11 mouse cellular contexts compared by ENCODE assay signal in genomic region chr12:105266096-105266495, GRCm38 (mm10). TPM values are rescaled to one million over a fixed set of nuclear protein-coding genes. Genes with fewer than 3 reads are reported as not detected.
DNase-seq lines count a peak whose midpoint lies in the region; ATAC-seq and TF ChIP-seq lines count a peak whose summit lies in the region.
"Had no signal": no experiment of that assay in that cellular context is flagged by ENCODE, and none has a peak within 500 bp of the region (broad histone marks: within the 10 kb centered on the region; RNA-seq: fewer than 3 reads in every experiment).

No protein-coding gene starts in this region.

- H3K27me3 ChIP-seq in kidney, embryonic 15.5 days: 0 out of 2 replicates have a peak, but pooled peaks cover 4% of the 10 kb centered on the region
- no peaks in the 10 kb centered on the region for H3K27me3 ChIP-seq in MEL (ENCODE audit: control insufficient read depth in 1 of 2, insufficient read depth in 2 of 2, low read length in 2 of 2)
- H3K27me3 ChIP-seq in limb, embryonic 14.5 days (ENCODE audit: control insufficient read depth, insufficient read depth, low read length): no peaks in the 10 kb centered on the region
- H3K27me3 ChIP-seq in forebrain, embryonic 12.5 days: no peaks in the 10 kb centered on the region
- H3K27me3 ChIP-seq: midbrain, embryonic 12.5 days had no signal

- H3K9ac ChIP-seq in kidney, embryonic 15.5 days: no peak overlapping the region
- no peak overlapping the region for H3K9ac ChIP-seq in MEL (ENCODE audit: control insufficient read depth, low read depth, low read length, poor library complexity, severe bottlenecking)
- H3K9ac ChIP-seq in limb, embryonic 14.5 days (ENCODE audit: low read depth, low read length, severe bottlenecking): no peak overlapping the region
- no peak overlapping the region for H3K9ac ChIP-seq in forebrain, embryonic 12.5 days
- H3K9ac ChIP-seq: midbrain, embryonic 12.5 days had no signal

- H3K36me3 ChIP-seq in kidney, embryonic 15.5 days: no peaks in the 10 kb centered on the region
- no peaks in the 10 kb centered on the region for H3K36me3 ChIP-seq in MEL (ENCODE audit: control insufficient read depth in 1 of 2, insufficient read depth in 2 of 2, low read length in 2 of 2)
- no peaks in the 10 kb centered on the region for H3K36me3 ChIP-seq in limb, embryonic 14.5 days (ENCODE audit: control insufficient read depth, insufficient read depth, low read length)
- H3K36me3 ChIP-seq in forebrain, embryonic 12.5 days (replicated peaks): no peaks in the 10 kb centered on the region
- H3K36me3 ChIP-seq: midbrain, embryonic 12.5 days had no signal

- DNase-seq in kidney, adult 9 months: peak; percentile 7
- DNase-seq in MEL (ENCODE audit: low read depth, low spot score): peak; percentile 38
- peak; percentile 35 to 55 for DNase-seq in adrenal gland, postnatal 36 days
- peak; percentile 86 for DNase-seq in limb, embryonic 14.5 days (ENCODE audit: low spot score)
- DNase-seq in thymus, postnatal 10 days (ENCODE audit: low spot score in 2 of 2): no peak

- 10% methylated on average over 3 of the region's 3 CpGs for WGBS in kidney, embryonic 15.5 days
- 10% methylated on average over 3 of the region's 3 CpGs for WGBS in limb, embryonic 14.5 days
- 14% methylated on average over 3 of the region's 3 CpGs for WGBS in forebrain, embryonic 12.5 days

- no peak overlapping the region for H3K4me2 ChIP-seq in kidney, embryonic 15.5 days
- no peak overlapping the region for H3K4me2 ChIP-seq in limb, embryonic 14.5 days (replicated peaks; ENCODE audit: low read depth, low read length, severe bottlenecking)
- H3K4me2 ChIP-seq in forebrain, embryonic 12.5 days: no peak overlapping the region
- H3K4me2 ChIP-seq: midbrain, embryonic 12.5 days had no signal

- no peak for ATAC-seq in kidney, embryonic 15.5 days (replicated peaks; ENCODE audit: low FRiP score)
- ATAC-seq in limb, embryonic 14.5 days (ENCODE audit: low FRiP score, low read depth): no peak
- ATAC-seq in forebrain, embryonic 12.5 days (ENCODE audit: low FRiP score): no peak
- ATAC-seq: forebrain, embryonic 16.5 days had no signal

- TF ChIP-seq CTCF in MEL (IDR thresholded peaks at IDR 0.05 in 2 of 3, conservative IDR thresholded peaks at IDR 0.05 in 1 of 3; ENCODE audit: control insufficient read depth in 1 of 3, insufficient read depth in 1 of 3, low read depth in 2 of 3, low read length in 3 of 3, poor library complexity in 1 of 3, severe bottlenecking in 1 of 3): no peak

- no peak overlapping the region for H3K27ac ChIP-seq in kidney, embryonic 15.5 days
- H3K27ac ChIP-seq in MEL (ENCODE audit: control insufficient read depth, low read depth, low read length): no peak overlapping the region
- H3K27ac ChIP-seq in limb, embryonic 14.5 days (replicated peaks; ENCODE audit: low read depth, low read length): no peak overlapping the region
- H3K27ac ChIP-seq in forebrain, embryonic 12.5 days: no peak overlapping the region
- H3K27ac ChIP-seq: midbrain, embryonic 12.5 days had no signal

- no peak for TF ChIP-seq EP300 in MEL (IDR thresholded peaks at IDR 0.05; ENCODE audit: low read depth in 1 of 2, low read length in 2 of 2)

- TF ChIP-seq RAD21 in MEL (IDR thresholded peaks at IDR 0.05; ENCODE audit: low read depth, low read length): no peak

- no peak for TF ChIP-seq POLR2A in MEL (IDR thresholded peaks at IDR 0.05; ENCODE audit: control insufficient read depth in 1 of 2, insufficient read depth in 1 of 2, low read depth in 1 of 2, low read length in 2 of 2, poor library complexity in 1 of 2)
- no peak for TF ChIP-seq POLR2A in limb, embryonic 14.5 days (IDR thresholded peaks at IDR 0.05; ENCODE audit: borderline replicate concordance, extremely low read depth, insufficient read depth, insufficient read length)

- no peaks in the 10 kb centered on the region for H3K79me2 ChIP-seq in MEL (ENCODE audit: control insufficient read depth, insufficient read depth, low read length, poor library complexity)

- H3K4me1 ChIP-seq in kidney, embryonic 15.5 days: no peaks in the 10 kb centered on the region
- no peaks in the 10 kb centered on the region for H3K4me1 ChIP-seq in MEL (ENCODE audit: control insufficient read depth in 1 of 2, insufficient read depth in 2 of 2, low read length in 2 of 2)
- no peaks in the 10 kb centered on the region for H3K4me1 ChIP-seq in limb, embryonic 14.5 days (ENCODE audit: control insufficient read depth, insufficient read depth, low read length)
- no peaks in the 10 kb centered on the region for H3K4me1 ChIP-seq in forebrain, embryonic 12.5 days

- H3K4me3 ChIP-seq in kidney, embryonic 15.5 days (replicated peaks): no peak overlapping the region
- no peak overlapping the region for H3K4me3 ChIP-seq in MEL (ENCODE audit: control insufficient read depth in 1 of 2, insufficient read depth in 1 of 2, low read depth in 2 of 2, low read length in 2 of 2)
- no peak overlapping the region for H3K4me3 ChIP-seq in limb, embryonic 14.5 days (replicated peaks; ENCODE audit: low read length)
- H3K4me3 ChIP-seq in forebrain, embryonic 12.5 days (replicated peaks): no peak overlapping the region
- H3K4me3 ChIP-seq: midbrain, embryonic 12.5 days had no signal

- no peaks in the 10 kb centered on the region for H3K9me3 ChIP-seq in kidney, embryonic 15.5 days (replicated peaks)
- H3K9me3 ChIP-seq in MEL (replicated peaks; ENCODE audit: insufficient read depth, low read length): no peaks in the 10 kb centered on the region
- H3K9me3 ChIP-seq in limb, embryonic 14.5 days (ENCODE audit: control insufficient read depth, low read length): no peaks in the 10 kb centered on the region
- no peaks in the 10 kb centered on the region for H3K9me3 ChIP-seq in forebrain, embryonic 12.5 days
- H3K9me3 ChIP-seq: midbrain, embryonic 12.5 days had no signal

TF ChIP-seq in MEL, 35 proteins besides CTCF, POLR2A, EP300 and RAD21:
- no peak for TF ChIP-seq GABPA (IDR thresholded peaks at IDR 0.05; ENCODE audit: low read depth, low read length)

RNA-seq across cellular contexts. Expression of gene Tcl1, which starts 43.5 kb away (rescaled TPM):
- polyA plus RNA-seq in kidney, embryonic 15.5 days (2015; fragmentation: Nextera tagmentation; extraction: Ambion mirVana): not detected in 2 replicates
- total RNA-seq in MEL (2012; rRNA removed): not detected in 2 replicates
- not detected for polyA plus RNA-seq in MEL (2012; ENCODE audit: insufficient read depth in 1 of 2, insufficient read length in 2 of 2, low read depth in 1 of 2, low replicate concordance in 2 of 2, missing spikeins in 1 of 2)
- not detected for total RNA-seq in adrenal gland, postnatal 36 days (2021)
- not detected in 2 replicates for polyA plus RNA-seq in limb, embryonic 14.5 days (2012; rRNA removed)
- not detected in 2 replicates for polyA plus RNA-seq in limb, embryonic 14.5 days (2014; fragmentation: Nextera tagmentation; extraction: Ambion mirVana)
- polyA plus RNA-seq in forebrain, embryonic 12.5 days (2016; fragmentation: Nextera tagmentation; extraction: Ambion mirVana): not detected in 2 replicates
- polyA plus RNA-seq: forebrain, embryonic 16.5 days; large intestine, adult 2 months; midbrain, embryonic 12.5 days; stomach, embryonic 14.5 days had no signal

Comparison
In these comparisons a context has a peak if more than half of its experiments do, and no peak if none do; other contexts are left out.
1. DNase-seq: peak in kidney, adult 9 months (single experiment), MEL (single experiment), adrenal gland, postnatal 36 days (2 of 2) and limb, embryonic 14.5 days (single experiment); none in thymus, postnatal 10 days (0 of 2).